Mouse (Mus musculus) stomach, embryonic 15.5 days (tissue): Measurements from ENCODE around the gene Mllt1. TPM values are rescaled to one million over a fixed set of nuclear protein-coding genes. Genes with fewer than 3 reads are reported as not detected.
A peak's percentile ranks its signal among the peaks of the same experiment; 100 is the strongest.

ENCODE experiments used
- ATAC-seq: fragments of 200-750 bp; cut with Nextera tagmentation; 2 replicates; pipeline ENCODE4 v1.8.0; 2017; ENCODE audit warnings: low read depth, moderate number of reproducible peaks, moderate TSS enrichment; ENCODE audit not compliant: insufficient read depth, low FRiP score
- H3K27ac ChIP-seq: fragments of 300-500 bp; sonication (generic); 2 replicates; pipeline ENCODE4 v1.5.1; 2015; ENCODE audit warnings: mild to moderate bottlenecking, inconsistent platforms
- H3K27me3 ChIP-seq: fragments of 300-500 bp; sonication (generic); replicated peaks from 2 replicates; pipeline ENCODE4 v1.6.1; 2015; ENCODE audit warnings: inconsistent platforms
- H3K36me3 ChIP-seq: fragments of 300-500 bp; sonication (generic); 2 replicates; pipeline ENCODE4 v1.6.1; 2015; ENCODE audit warnings: inconsistent platforms
- H3K4me1 ChIP-seq: fragments of 300-500 bp; sonication (generic); 2 replicates; pipeline ENCODE4 v1.6.1; 2015; ENCODE audit warnings: inconsistent platforms
- H3K4me2 ChIP-seq: fragments of 300-500 bp; sonication (generic); 2 replicates; pipeline ENCODE4 v1.6.1; 2015; ENCODE audit warnings: mild to moderate bottlenecking, inconsistent platforms
- H3K4me3 ChIP-seq: fragments of 300-500 bp; sonication (generic); replicated peaks from 2 replicates; pipeline ENCODE4 v1.5.1; 2015; ENCODE audit warnings: inconsistent platforms
- H3K9ac ChIP-seq: fragments of 300-500 bp; sonication (generic); 2 replicates; pipeline ENCODE4 v1.6.1; 2015; ENCODE audit warnings: inconsistent platforms
- H3K9me3 ChIP-seq: fragments of 300-500 bp; sonication (generic); 2 replicates; pipeline ENCODE4 v1.6.1; 2016; ENCODE audit warnings: inconsistent platforms
- WGBS: fragments of 180-500 bp; shearing (Covaris S2); methylation state at CpG from one replicate; pipeline ENCODE4 v1.1.7; 2015; 5-methylcytosine and 5-hydroxymethylcytosine counted together
- polyA plus RNA-seq: library from polyadenylated mRNA; unstranded; fragments of >200 nt; fragmentation: Nextera tagmentation; extraction: Ambion mirVana; gene quantifications from 2 replicates; pipeline ENCODE4 v1.2.1, GENCODE M21; 2015

Gene Mllt1
- polyA plus RNA-seq, 1 experiment from 2014 or later = 39.8 TPM

DNA sequence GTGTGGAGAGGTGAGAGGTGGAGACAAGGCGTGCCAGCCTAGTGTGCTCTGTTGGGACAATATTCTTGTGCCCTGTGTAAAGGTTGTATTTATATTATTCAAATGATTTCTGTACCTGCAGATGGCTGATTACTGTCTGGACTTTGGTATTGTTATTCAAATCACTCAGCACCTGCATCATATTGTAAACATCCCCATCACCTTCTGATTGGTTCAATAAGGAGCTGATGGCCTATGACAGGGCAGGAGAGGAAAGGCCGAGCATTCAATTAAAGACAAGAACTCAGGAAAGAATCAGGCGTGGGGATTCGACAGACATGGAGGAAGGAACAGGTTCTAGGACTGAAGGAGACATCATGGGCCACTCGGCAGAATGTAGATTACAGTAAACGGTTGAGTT, 28.4 kb upstream of the Mllt1 start:
- H3K36me3 ChIP-seq = no peaks in the 10 kb centered on the region
- no peak overlapping the region for H3K4me2 ChIP-seq
- 74% methylated on average over 6 of the region's 6 CpGs for WGBS
- no peaks in the 10 kb centered on the region for H3K27me3 ChIP-seq
- H3K27ac ChIP-seq = no peak overlapping the region
- no peaks in the 10 kb centered on the region for H3K9me3 ChIP-seq
- no peak for ATAC-seq
- no peak overlapping the region for H3K4me3 ChIP-seq
- no peaks in the 10 kb centered on the region for H3K4me1 ChIP-seq
- H3K9ac ChIP-seq = no peak overlapping the region

DNA sequence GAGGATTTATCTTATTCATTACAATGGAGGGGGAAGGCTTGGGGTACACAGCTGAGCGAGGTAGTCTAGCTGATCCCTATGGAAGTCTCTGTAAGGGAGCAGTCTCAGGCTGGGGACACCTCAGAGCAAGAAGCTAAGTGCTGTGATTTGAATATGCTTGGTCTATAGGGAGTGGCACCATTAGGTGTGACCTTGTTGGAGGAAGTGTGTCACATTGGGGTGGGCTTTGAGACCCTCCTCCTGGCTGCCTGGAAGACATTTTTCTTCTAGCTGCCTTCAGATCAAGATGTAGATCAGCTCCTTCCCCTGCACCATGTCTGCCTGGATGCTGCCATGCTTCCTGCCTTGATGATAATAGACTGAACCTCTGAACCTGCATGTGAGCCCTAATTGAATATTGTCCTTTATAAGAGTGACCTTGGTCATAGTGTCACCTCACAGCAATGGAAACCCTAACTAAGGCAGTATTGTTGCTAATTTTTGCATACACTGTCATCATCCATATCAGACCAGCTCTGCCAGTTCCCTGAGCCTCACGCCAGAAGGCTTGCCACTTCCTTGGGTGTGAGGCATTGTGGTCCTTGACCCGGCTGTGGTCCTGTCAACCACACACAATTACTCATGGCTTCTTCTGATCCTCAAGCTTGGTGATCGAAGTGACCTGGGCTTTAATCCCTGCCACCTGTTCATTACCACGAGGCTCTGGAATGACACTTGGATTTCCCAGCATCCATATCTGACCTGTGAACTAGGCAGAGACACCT, 27.6 kb upstream of the Mllt1 start:
- WGBS = 72% methylated on average over 5 of the region's 5 CpGs
- no peaks in the 10 kb centered on the region for H3K4me1 ChIP-seq

DNA sequence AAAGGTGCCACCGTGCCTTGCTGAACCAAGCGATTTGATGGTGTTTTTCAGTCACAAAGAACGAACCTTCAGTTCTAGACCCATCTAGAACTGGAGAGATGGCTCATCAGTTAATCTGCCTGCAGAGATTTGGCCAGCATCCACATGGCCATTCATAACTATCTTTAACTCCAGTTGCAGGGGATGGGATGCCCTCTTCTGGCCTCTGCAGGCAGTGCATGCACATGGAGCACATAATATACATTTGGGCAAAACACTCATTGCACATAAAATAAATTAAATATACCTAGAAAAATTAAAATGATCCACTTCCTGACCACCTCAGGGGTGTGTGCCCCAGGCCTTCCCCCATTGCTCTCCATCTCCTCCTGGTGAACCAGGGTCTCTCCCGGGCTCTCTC, 26.7 kb upstream of the Mllt1 start:
- 85% methylated on average over 4 of the region's 4 CpGs for WGBS

More for the DNA sequence above, 27.6 kb upstream of the Mllt1 start:
- Histone ChIP-seq H3K36me3 (no peaks in the 10 kb centered on the region), H3K4me3 (no peak overlapping the region), H3K4me2 (no peak overlapping the region), H3K9ac (no peak overlapping the region), H3K27me3 (no peaks in the 10 kb centered on the region), H3K9me3 (no peaks in the 10 kb centered on the region), H3K27ac (no peak overlapping the region)
- no peak for ATAC-seq

DNA sequence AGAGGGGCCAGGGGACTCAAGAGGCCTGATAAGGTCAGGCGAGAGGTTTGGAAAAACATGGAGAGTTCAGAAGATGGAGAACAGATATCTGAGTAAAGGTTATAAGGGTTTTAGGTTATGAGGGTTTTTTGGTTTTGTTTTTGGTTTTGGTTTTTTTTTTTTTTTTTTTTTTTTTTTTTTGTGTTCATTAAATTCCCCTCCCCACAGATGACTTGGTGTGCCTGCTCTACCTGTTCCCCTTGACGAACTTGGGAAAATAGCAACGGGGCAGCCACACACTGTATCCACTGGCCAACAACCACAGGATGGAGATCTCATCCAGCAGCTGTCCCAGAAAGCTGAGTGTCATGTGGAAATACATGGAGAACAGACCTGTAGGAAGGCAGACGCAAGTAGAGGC, 23.5 kb upstream of the Mllt1 start:
- WGBS = 70% methylated on average over 4 of the region's 4 CpGs
- Histone ChIP-seq H3K4me1 (no peaks in the 10 kb centered on the region), H3K9me3 (no peaks in the 10 kb centered on the region), H3K27me3 (no peaks in the 10 kb centered on the region), H3K27ac (no peak overlapping the region), H3K4me3 (no peak overlapping the region), H3K4me2 (no peak overlapping the region), H3K36me3 (no peaks in the 10 kb centered on the region), H3K9ac (no peak overlapping the region)
- no peak for ATAC-seq

More for the DNA sequence above, 26.7 kb upstream of the Mllt1 start:
- no peak for ATAC-seq
- Histone ChIP-seq H3K9me3 (no peaks in the 10 kb centered on the region), H3K4me1 (no peaks in the 10 kb centered on the region), H3K27ac (no peak overlapping the region), H3K36me3 (no peaks in the 10 kb centered on the region), H3K9ac (no peak overlapping the region), H3K4me2 (no peak overlapping the region), H3K4me3 (no peak overlapping the region), H3K27me3 (no peaks in the 10 kb centered on the region)

DNA sequence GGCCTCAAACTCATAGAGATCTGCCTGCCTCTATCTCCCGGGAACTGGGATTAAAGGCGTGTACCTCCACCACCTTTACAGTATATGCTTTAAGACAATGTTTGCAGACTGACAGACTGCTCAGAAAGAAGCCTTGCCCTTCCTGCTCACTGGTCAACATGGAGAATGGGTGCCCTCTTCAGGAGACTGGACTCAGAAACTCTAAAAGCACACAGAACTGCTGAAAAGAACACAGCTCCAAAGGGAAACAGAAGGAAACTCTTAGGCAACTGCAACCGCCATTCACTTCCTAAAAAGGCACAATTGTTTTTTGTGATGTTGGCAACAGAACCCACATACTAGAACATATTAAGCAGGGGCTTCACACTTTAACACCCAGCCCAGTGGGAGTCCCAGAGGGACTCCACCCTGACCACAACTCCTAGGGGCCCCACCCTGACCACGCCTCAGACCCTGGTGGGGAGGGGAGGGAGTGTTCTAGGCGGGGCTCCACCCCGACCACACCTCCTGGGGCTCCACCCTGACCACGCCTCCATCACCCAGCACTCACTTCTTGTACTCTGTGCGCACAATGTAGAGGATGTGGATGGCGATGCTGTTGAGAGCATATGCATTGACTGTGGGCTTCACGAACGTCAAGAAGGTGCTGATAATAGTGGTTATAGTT, 22.7 kb upstream of the Mllt1 start:
- ATAC-seq = peak; percentile 79
- Histone ChIP-seq H3K9me3 (no peaks in the 10 kb centered on the region), H3K4me3 (no peak overlapping the region), H3K4me1 (no peaks in the 10 kb centered on the region), H3K36me3 (no peaks in the 10 kb centered on the region), H3K9ac (no peak overlapping the region), H3K4me2 (no peak overlapping the region), H3K27me3 (no peaks in the 10 kb centered on the region), H3K27ac (no peak overlapping the region)
- WGBS = 21% methylated on average over 11 of the region's 11 CpGs

DNA sequence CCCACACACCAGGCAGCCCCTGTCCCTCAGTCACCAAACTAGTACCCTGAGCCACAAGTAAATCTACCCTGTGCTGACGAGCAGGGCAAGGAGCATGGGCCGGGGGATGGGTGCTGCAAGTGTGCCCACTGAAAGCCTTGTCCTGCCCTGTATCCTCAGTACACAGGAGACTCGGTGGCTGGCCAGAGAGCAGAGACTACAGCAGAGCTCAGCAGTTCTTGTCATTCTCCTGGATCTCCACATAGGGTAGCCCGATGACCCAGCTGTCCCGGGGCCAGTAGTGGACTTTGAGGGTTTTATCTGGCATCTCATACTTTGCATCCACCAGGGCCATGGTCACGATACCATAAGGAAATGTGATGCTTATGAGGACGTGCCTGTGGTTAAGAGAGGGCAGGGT, 19.7 kb upstream of the Mllt1 start:
- no peak overlapping the region for H3K27ac ChIP-seq
- H3K9ac ChIP-seq = no peak overlapping the region
- H3K36me3 ChIP-seq = no peaks in the 10 kb centered on the region
- H3K27me3 ChIP-seq = no peaks in the 10 kb centered on the region
- H3K4me2 ChIP-seq = no peak overlapping the region
- WGBS = 76% methylated on average over 7 of the region's 7 CpGs
- no peak overlapping the region for H3K4me3 ChIP-seq
- no peaks in the 10 kb centered on the region for H3K9me3 ChIP-seq
- no peak for ATAC-seq
- H3K4me1 ChIP-seq = no peaks in the 10 kb centered on the region

DNA sequence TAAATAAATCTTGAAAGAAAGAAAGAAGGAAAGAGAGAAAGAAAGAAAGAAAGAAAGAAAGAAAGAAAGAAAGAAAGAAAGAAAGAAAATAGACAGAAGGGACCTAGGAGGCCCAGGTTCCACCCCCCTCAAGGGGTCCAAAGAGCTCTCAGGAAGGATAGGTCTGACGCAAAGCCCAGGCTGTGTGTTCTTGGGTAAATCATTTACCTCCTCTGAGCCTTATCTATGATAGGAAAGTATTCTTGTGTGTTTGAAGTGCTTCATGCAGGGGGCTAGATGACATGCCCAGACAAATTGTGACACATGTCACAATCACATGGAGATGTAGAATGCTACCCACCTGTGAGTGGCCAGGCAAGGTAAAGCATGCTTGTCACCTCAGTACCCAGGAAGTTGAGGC, 17.4 kb upstream of the Mllt1 start:
- no peak; the same call in 1 of the 2 replicates for ATAC-seq

DNA sequence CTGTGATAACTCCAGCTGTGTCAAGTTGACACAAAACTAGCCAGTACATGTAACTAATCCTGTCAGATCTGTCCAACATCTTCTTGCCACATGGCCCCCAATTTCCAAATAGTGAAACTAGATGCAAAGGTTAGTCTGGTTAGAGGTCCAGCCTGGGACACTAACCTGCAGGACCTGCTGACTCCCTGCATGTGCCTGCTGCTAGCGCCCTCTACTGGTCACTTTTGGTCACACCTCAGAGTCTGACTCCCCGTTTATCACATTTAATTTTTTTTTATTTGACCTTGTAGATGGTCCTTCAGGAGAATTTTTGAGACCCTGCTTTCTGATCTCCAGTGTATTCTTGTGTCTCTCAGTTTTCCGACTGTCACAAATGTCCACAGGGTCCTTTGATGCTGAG, 15.7 kb upstream of the Mllt1 start:
- no peaks in the 10 kb centered on the region for H3K9me3 ChIP-seq
- ATAC-seq = no peak
- H3K9ac ChIP-seq = no peak overlapping the region
- no peaks in the 10 kb centered on the region for H3K27me3 ChIP-seq
- no peak overlapping the region for H3K4me2 ChIP-seq
- H3K4me1 ChIP-seq = no peaks in the 10 kb centered on the region
- no peak overlapping the region for H3K4me3 ChIP-seq
- H3K27ac ChIP-seq = no peak overlapping the region
- H3K36me3 ChIP-seq = no peaks in the 10 kb centered on the region
- 10% methylated on average over 3 of the region's 3 CpGs for WGBS

More for the DNA sequence above, 17.4 kb upstream of the Mllt1 start:
- Histone ChIP-seq H3K4me2 (no peak overlapping the region), H3K9ac (no peak overlapping the region), H3K9me3 (no peaks in the 10 kb centered on the region), H3K27ac (no peak overlapping the region), H3K27me3 (no peaks in the 10 kb centered on the region), H3K36me3 (no peaks in the 10 kb centered on the region), H3K4me3 (no peak overlapping the region), H3K4me1 (no peaks in the 10 kb centered on the region)
- 74% methylated on average over 1 of the region's 1 CpGs for WGBS

DNA sequence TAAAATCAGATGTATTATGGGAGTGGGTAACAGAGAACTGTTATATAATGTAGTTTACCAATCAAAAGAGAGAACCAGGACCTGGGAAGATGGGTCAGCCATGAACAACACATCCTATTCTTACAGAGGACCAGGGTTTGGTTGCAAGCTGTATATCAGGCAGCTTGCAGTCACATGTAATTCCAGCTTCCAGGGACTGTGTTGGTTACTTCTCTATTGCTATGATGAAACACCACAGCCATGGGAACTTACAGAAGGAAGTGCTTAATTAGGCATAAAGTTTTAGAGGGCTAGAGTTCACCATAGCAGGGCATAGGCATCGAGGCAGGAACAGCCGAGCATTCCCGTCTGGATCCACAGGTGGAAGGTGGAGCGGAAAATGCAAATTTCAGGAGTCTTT, 3.5 kb upstream of the Mllt1 start:
- peaks cover 14% of the 10 kb centered on the region for H3K4me1 ChIP-seq
- H3K9me3 ChIP-seq = no peaks in the 10 kb centered on the region
- no peak for ATAC-seq
- H3K36me3 ChIP-seq = no peaks in the 10 kb centered on the region
- no peak overlapping the region for H3K9ac ChIP-seq
- H3K27me3 ChIP-seq = no peaks in the 10 kb centered on the region
- H3K27ac ChIP-seq = no peak overlapping the region
- 80% methylated on average over 4 of the region's 4 CpGs for WGBS
- no peak overlapping the region for H3K4me3 ChIP-seq
- H3K4me2 ChIP-seq = no peak overlapping the region

DNA sequence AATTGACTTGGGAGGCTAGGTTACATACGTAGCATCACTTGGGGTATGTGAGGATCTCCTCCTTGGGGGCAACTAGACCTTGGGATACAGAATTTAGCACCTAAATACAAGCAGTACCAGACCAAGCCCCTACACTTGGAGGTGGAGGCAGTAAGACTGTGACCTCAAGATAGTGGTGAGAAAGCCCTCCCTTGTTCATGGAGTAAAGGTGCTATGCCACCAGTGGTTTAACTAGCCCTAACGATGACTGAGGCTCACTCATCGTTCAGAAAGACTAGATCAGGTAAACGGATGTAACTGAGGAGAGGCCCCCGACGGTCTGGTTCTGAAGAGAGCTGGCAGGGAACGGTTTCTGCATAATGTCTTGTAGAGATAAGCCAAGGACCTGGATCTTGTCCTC, 1.5 kb upstream of the Mllt1 start:
- Histone ChIP-seq H3K4me2 (no peak overlapping the region), H3K27me3 (no peaks in the 10 kb centered on the region), H3K9me3 (no peaks in the 10 kb centered on the region), H3K27ac (no peak overlapping the region), H3K36me3 (no peaks in the 10 kb centered on the region), H3K4me1 (peaks cover 20% of the 10 kb centered on the region), H3K9ac (no peak overlapping the region), H3K4me3 (no peak overlapping the region)
- WGBS = 87% methylated on average over 7 of the region's 7 CpGs
- no peak for ATAC-seq

DNA sequence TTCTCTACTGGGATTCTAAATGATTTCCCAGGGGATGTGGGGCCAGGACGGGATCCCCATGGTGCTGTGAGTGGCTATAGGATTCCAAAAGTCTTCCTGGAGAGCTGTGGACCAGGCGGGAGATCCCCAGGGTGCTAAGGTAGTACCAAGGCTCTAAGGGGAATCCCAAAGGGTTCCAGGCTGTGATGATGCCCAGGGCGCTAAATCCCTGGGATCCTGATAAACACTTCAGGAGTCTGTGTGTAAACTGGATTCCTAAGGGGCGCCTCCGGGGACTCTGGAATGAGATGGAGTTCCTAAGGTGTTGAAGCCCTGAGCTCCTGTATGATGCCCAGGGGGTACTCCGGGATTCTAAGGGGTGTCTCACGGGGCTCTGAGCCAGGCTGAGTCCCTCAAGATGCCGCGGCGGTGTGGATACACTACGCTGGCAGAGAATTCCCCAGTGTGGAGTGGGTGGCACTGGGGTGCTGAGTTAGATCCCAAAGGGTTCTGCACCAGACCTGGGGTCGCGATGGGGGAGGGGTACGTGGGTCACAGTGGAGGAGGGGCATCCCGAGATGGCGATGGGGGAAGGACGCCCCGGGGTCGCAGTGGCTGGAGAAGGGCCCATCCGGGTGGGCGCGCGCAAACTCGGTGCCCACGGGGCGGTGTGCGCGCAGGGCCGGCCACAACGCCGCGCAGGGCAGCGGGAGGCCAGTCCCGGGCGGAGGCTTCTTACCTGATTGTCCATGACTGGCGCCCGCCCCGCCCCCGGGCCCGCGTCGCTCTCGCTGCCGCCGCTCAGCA, 477 bp downstream of the Mllt1 start:
- peak; percentile 54 for ATAC-seq
- H3K27me3 ChIP-seq = no peaks in the 10 kb centered on the region
- H3K27ac ChIP-seq = peak overlapping the region; percentile 57
- WGBS = 1% methylated on average over 41 of the region's 45 CpGs
- H3K4me2 ChIP-seq = peak overlapping the region; percentile 80
- peaks cover 20% of the 10 kb centered on the region for H3K4me1 ChIP-seq
- H3K36me3 ChIP-seq = no peaks in the 10 kb centered on the region
- peak overlapping the region; percentile 93 for H3K9ac ChIP-seq
- H3K9me3 ChIP-seq = no peaks in the 10 kb centered on the region
- H3K4me3 ChIP-seq = peak overlapping the region; percentile 84

DNA sequence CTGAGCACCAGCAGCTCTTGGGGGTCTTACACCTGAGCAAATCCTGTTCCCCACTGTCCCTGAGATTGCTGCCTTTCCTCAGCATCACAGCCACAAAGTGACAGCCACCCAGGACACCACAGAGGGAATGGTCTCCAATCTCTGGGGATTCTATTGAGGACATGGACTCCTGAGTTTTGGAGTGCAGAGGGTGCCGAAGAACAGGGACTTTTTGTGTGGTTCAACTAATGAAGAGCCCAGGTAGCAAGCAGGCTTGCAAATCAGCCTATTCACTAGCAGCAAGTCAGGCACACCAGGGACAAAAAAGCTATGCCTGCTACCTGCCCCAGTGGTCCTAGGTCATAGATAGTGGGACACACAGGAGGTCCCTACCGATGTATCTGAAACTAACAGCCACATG, 1.8 kb downstream of the Mllt1 start:
- Histone ChIP-seq H3K27me3 (no peaks in the 10 kb centered on the region), H3K4me1 (peaks cover 20% of the 10 kb centered on the region), H3K27ac (no peak overlapping the region), H3K4me2 (peak overlapping the region; percentile 80; the same call in 1 of the 2 replicates), H3K9me3 (no peaks in the 10 kb centered on the region), H3K4me3 (no peak overlapping the region), H3K36me3 (no peaks in the 10 kb centered on the region), H3K9ac (no peak overlapping the region)
- no peak for ATAC-seq
- 91% methylated on average over 2 of the region's 2 CpGs for WGBS
